Mouse (Mus musculus): ENCODE results near the gene Rgma. TPM values are rescaled to one million over a fixed set of nuclear protein-coding genes. Genes with fewer than 3 reads are reported as not detected.

Gene Rgma
- polyA plus RNA-seq, 1 experiment from 2014 or later, result 15.9 TPM

- H3K4me1 ChIP-seq (ENCODE audit: control insufficient read depth, insufficient read depth, low read length), result peaks cover 7% of the 10 kb centered on the region; the same call in 1 of the 2 replicates
- H3K9me3 ChIP-seq (replicated peaks; ENCODE audit: control insufficient read depth, low read length), result no peaks in the 10 kb centered on the region
- WGBS, result 29% methylated on average over 3 of the region's 3 CpGs
- no peaks in the 10 kb centered on the region for H3K27me3 ChIP-seq (ENCODE audit: control insufficient read depth, insufficient read depth, low read length)
- no peak overlapping the region for H3K9ac ChIP-seq (replicated peaks; ENCODE audit: low read length)
- no peak overlapping the region for H3K4me3 ChIP-seq (ENCODE audit: low read depth, low read length)
- H3K4me2 ChIP-seq (ENCODE audit: low read depth, low read length), result no peak overlapping the region
- H3K27ac ChIP-seq (replicated peaks; ENCODE audit: low read depth, low read length), result no peak overlapping the region
- DNase-seq (ENCODE audit: low spot score) (no peak), ATAC-seq (replicated peaks; ENCODE audit: insufficient number of reproducible peaks, low FRiP score, low TSS enrichment, low read depth) (no peak)
- peaks cover 5% of the 10 kb centered on the region for H3K36me3 ChIP-seq (replicated peaks; ENCODE audit: control insufficient read depth, insufficient read depth, low read depth, low read length)
Observed at GRCm38 (mm10) chr7:73403538-73403937, 28.2 kb downstream of the Rgma start.

GRCm38 (mm10) chr7:73405550-73405949, 30.2 kb downstream of the Rgma start:
- H3K4me3 ChIP-seq (ENCODE audit: low read depth, low read length), result no peak overlapping the region
- H3K9ac ChIP-seq (replicated peaks; ENCODE audit: low read length), result no peak overlapping the region
- peaks cover 11% of the 10 kb centered on the region for H3K36me3 ChIP-seq (replicated peaks; ENCODE audit: control insufficient read depth, insufficient read depth, low read depth, low read length)
- ATAC-seq (replicated peaks; ENCODE audit: insufficient number of reproducible peaks, low FRiP score, low TSS enrichment, low read depth) (no peak), DNase-seq (ENCODE audit: low spot score) (no peak)
- no peaks in the 10 kb centered on the region for H3K9me3 ChIP-seq (replicated peaks; ENCODE audit: control insufficient read depth, low read length)
- no peak overlapping the region for H3K27ac ChIP-seq (replicated peaks; ENCODE audit: low read depth, low read length)
- 94% methylated on average over 11 of the region's 11 CpGs for WGBS
- no peak overlapping the region for H3K4me2 ChIP-seq (ENCODE audit: low read depth, low read length)
- H3K27me3 ChIP-seq (ENCODE audit: control insufficient read depth, insufficient read depth, low read length), result no peaks in the 10 kb centered on the region
- peaks cover 2% of the 10 kb centered on the region; the same call in 1 of the 2 replicates for H3K4me1 ChIP-seq (ENCODE audit: control insufficient read depth, insufficient read depth, low read length)

GRCm38 (mm10) chr7:73411523-73411922, 36.2 kb downstream of the Rgma start:
- 84% methylated on average over 7 of the region's 7 CpGs for WGBS
- DNase-seq (ENCODE audit: low spot score) (no peak), ATAC-seq (replicated peaks; ENCODE audit: insufficient number of reproducible peaks, low FRiP score, low TSS enrichment, low read depth) (no peak)
- no peaks in the 10 kb centered on the region for H3K9me3 ChIP-seq (replicated peaks; ENCODE audit: control insufficient read depth, low read length)
- no peak overlapping the region for H3K27ac ChIP-seq (replicated peaks; ENCODE audit: low read depth, low read length)
- no peak overlapping the region for H3K9ac ChIP-seq (replicated peaks; ENCODE audit: low read length)
- no peak overlapping the region for H3K4me2 ChIP-seq (ENCODE audit: low read depth, low read length)
- peaks cover 20% of the 10 kb centered on the region for H3K36me3 ChIP-seq (replicated peaks; ENCODE audit: control insufficient read depth, insufficient read depth, low read depth, low read length)
- H3K4me3 ChIP-seq (ENCODE audit: low read depth, low read length), result no peak overlapping the region
- no peaks in the 10 kb centered on the region for H3K4me1 ChIP-seq (ENCODE audit: control insufficient read depth, insufficient read depth, low read length)
- no peaks in the 10 kb centered on the region for H3K27me3 ChIP-seq (ENCODE audit: control insufficient read depth, insufficient read depth, low read length)

GRCm38 (mm10) chr7:73411986-73412385, 36.7 kb downstream of the Rgma start:
- H3K27ac ChIP-seq (replicated peaks; ENCODE audit: low read depth, low read length), result no peak overlapping the region
- no peaks in the 10 kb centered on the region for H3K4me1 ChIP-seq (ENCODE audit: control insufficient read depth, insufficient read depth, low read length)
- H3K36me3 ChIP-seq (replicated peaks; ENCODE audit: control insufficient read depth, insufficient read depth, low read depth, low read length), result peaks cover 20% of the 10 kb centered on the region
- H3K27me3 ChIP-seq (ENCODE audit: control insufficient read depth, insufficient read depth, low read length), result no peaks in the 10 kb centered on the region
- H3K9ac ChIP-seq (replicated peaks; ENCODE audit: low read length), result no peak overlapping the region
- H3K4me3 ChIP-seq (ENCODE audit: low read depth, low read length), result no peak overlapping the region
- H3K9me3 ChIP-seq (replicated peaks; ENCODE audit: control insufficient read depth, low read length), result no peaks in the 10 kb centered on the region
- ATAC-seq (replicated peaks; ENCODE audit: insufficient number of reproducible peaks, low FRiP score, low TSS enrichment, low read depth), result no peak
- H3K4me2 ChIP-seq (ENCODE audit: low read depth, low read length), result no peak overlapping the region
- WGBS, result 89% methylated on average over 4 of the region's 4 CpGs
- DNase-seq (ENCODE audit: low spot score), result no peak

GRCm38 (mm10) chr7:73412419-73412818, 37.1 kb downstream of the Rgma start:
- Histone ChIP-seq H3K27me3 (ENCODE audit: control insufficient read depth, insufficient read depth, low read length) (no peaks in the 10 kb centered on the region), H3K36me3 (replicated peaks; ENCODE audit: control insufficient read depth, insufficient read depth, low read depth, low read length) (peaks cover 20% of the 10 kb centered on the region), H3K9ac (replicated peaks; ENCODE audit: low read length) (no peak overlapping the region), H3K4me3 (ENCODE audit: low read depth, low read length) (no peak overlapping the region), H3K4me2 (ENCODE audit: low read depth, low read length) (no peak overlapping the region), H3K4me1 (ENCODE audit: control insufficient read depth, insufficient read depth, low read length) (no peaks in the 10 kb centered on the region), H3K27ac (replicated peaks; ENCODE audit: low read depth, low read length) (no peak overlapping the region), H3K9me3 (replicated peaks; ENCODE audit: control insufficient read depth, low read length) (no peaks in the 10 kb centered on the region)
- no peak for DNase-seq (ENCODE audit: low spot score)
- WGBS, result 90% methylated on average over 7 of the region's 7 CpGs
- ATAC-seq (replicated peaks; ENCODE audit: insufficient number of reproducible peaks, low FRiP score, low TSS enrichment, low read depth), result no peak

- no peaks in the 10 kb centered on the region for H3K27me3 ChIP-seq (ENCODE audit: control insufficient read depth, insufficient read depth, low read length)
- peaks cover 19% of the 10 kb centered on the region for H3K36me3 ChIP-seq (replicated peaks; ENCODE audit: control insufficient read depth, insufficient read depth, low read depth, low read length)
- DNase-seq (ENCODE audit: low spot score), result no peak
Observed at GRCm38 (mm10) chr7:73414192-73414591, 38.9 kb downstream of the Rgma start.

GRCm38 (mm10) chr7:73419375-73419774, 44.1 kb downstream of the Rgma start:
- Histone ChIP-seq H3K27me3 (ENCODE audit: control insufficient read depth, insufficient read depth, low read length) (no peaks in the 10 kb centered on the region), H3K27ac (replicated peaks; ENCODE audit: low read depth, low read length) (no peak overlapping the region), H3K9ac (replicated peaks; ENCODE audit: low read length) (no peak overlapping the region), H3K4me3 (ENCODE audit: low read depth, low read length) (no peak overlapping the region), H3K36me3 (replicated peaks; ENCODE audit: control insufficient read depth, insufficient read depth, low read depth, low read length) (no peaks in the 10 kb centered on the region; the same call in none of the 2 replicates), H3K4me1 (ENCODE audit: control insufficient read depth, insufficient read depth, low read length) (no peaks in the 10 kb centered on the region), H3K9me3 (replicated peaks; ENCODE audit: control insufficient read depth, low read length) (no peaks in the 10 kb centered on the region), H3K4me2 (ENCODE audit: low read depth, low read length) (no peak overlapping the region)
- DNase-seq (ENCODE audit: low spot score) (peak; percentile 53), ATAC-seq (replicated peaks; ENCODE audit: insufficient number of reproducible peaks, low FRiP score, low TSS enrichment, low read depth) (no peak)
- 42% methylated on average over 7 of the region's 7 CpGs for WGBS

More at GRCm38 (mm10) chr7:73414192-73414591, 38.9 kb downstream of the Rgma start:
- Histone ChIP-seq H3K4me3 (ENCODE audit: low read depth, low read length) (no peak overlapping the region), H3K9me3 (replicated peaks; ENCODE audit: control insufficient read depth, low read length) (no peaks in the 10 kb centered on the region), H3K4me1 (ENCODE audit: control insufficient read depth, insufficient read depth, low read length) (no peaks in the 10 kb centered on the region), H3K27ac (replicated peaks; ENCODE audit: low read depth, low read length) (no peak overlapping the region), H3K9ac (replicated peaks; ENCODE audit: low read length) (no peak overlapping the region), H3K4me2 (ENCODE audit: low read depth, low read length) (no peak overlapping the region)
- 82% methylated on average over 14 of the region's 14 CpGs for WGBS
- no peak for ATAC-seq (replicated peaks; ENCODE audit: insufficient number of reproducible peaks, low FRiP score, low TSS enrichment, low read depth)

GRCm38 (mm10) chr7:73420827-73421226, 45.5 kb downstream of the Rgma start:
- Histone ChIP-seq H3K27ac (replicated peaks; ENCODE audit: low read depth, low read length) (no peak overlapping the region), H3K36me3 (replicated peaks; ENCODE audit: control insufficient read depth, insufficient read depth, low read depth, low read length) (no peaks in the 10 kb centered on the region; the same call in none of the 2 replicates), H3K27me3 (ENCODE audit: control insufficient read depth, insufficient read depth, low read length) (no peaks in the 10 kb centered on the region), H3K4me2 (ENCODE audit: low read depth, low read length) (no peak overlapping the region), H3K4me1 (ENCODE audit: control insufficient read depth, insufficient read depth, low read length) (no peaks in the 10 kb centered on the region), H3K9ac (replicated peaks; ENCODE audit: low read length) (no peak overlapping the region), H3K4me3 (ENCODE audit: low read depth, low read length) (no peak overlapping the region), H3K9me3 (replicated peaks; ENCODE audit: control insufficient read depth, low read length) (no peaks in the 10 kb centered on the region)
- ATAC-seq (replicated peaks; ENCODE audit: insufficient number of reproducible peaks, low FRiP score, low TSS enrichment, low read depth) (no peak), DNase-seq (ENCODE audit: low spot score) (no peak)
- WGBS, result 57% methylated on average over 5 of the region's 5 CpGs

Data from embryonic facial prominence, embryonic 11.5 days (tissue).